Mouse (Mus musculus) T-cell, adult 2 months (primary cell): Measurements from ENCODE around the gene Ccdc88c.

Experiments
- DNase-seq: peaks from one replicate; pipeline ENCODE4 v3.0.0; 2022; ENCODE audit warnings: low spot score

The Ccdc88c gene

GRCm38 (mm10) chr12:100969808-100970207 is 59.0 kb downstream of the Ccdc88c start:
- DNase-seq: no peak

- no peak for DNase-seq
Observed at GRCm38 (mm10) chr12:100967383-100967782, 61.5 kb downstream of the Ccdc88c start.

GRCm38 (mm10) chr12:100966253-100966652 is 62.6 kb downstream of the Ccdc88c start:
- no peak for DNase-seq

GRCm38 (mm10) chr12:100965298-100965697 is 63.6 kb downstream of the Ccdc88c start:
- no peak for DNase-seq

GRCm38 (mm10) chr12:100958621-100959592 is 69.9 kb downstream of the Ccdc88c start:
- no peak for DNase-seq

GRCm38 (mm10) chr12:100958006-100958405 is 70.8 kb downstream of the Ccdc88c start:
- DNase-seq: peak; percentile 81

GRCm38 (mm10) chr12:100957257-100957656 is 71.6 kb downstream of the Ccdc88c start:
- DNase-seq: no peak

- DNase-seq: no peak
Observed at GRCm38 (mm10) chr12:100956825-100957224, 72.0 kb downstream of the Ccdc88c start.

- no peak for DNase-seq
Observed at GRCm38 (mm10) chr12:100956028-100956427, 72.8 kb downstream of the Ccdc88c start.

- no peak for DNase-seq
Observed at GRCm38 (mm10) chr12:100953926-100954325, 74.9 kb downstream of the Ccdc88c start.

- peak; percentile 78 for DNase-seq
Observed at GRCm38 (mm10) chr12:100952193-100952931, 76.5 kb downstream of the Ccdc88c start.

- DNase-seq: no peak
Observed at GRCm38 (mm10) chr12:100949146-100949545, 79.7 kb downstream of the Ccdc88c start.

- no peak for DNase-seq
Observed at GRCm38 (mm10) chr12:100948021-100948420, 80.8 kb downstream of the Ccdc88c start.

- DNase-seq: no peak
Observed at GRCm38 (mm10) chr12:100945948-100946347, 82.9 kb downstream of the Ccdc88c start.

GRCm38 (mm10) chr12:100945501-100945900 is 83.4 kb downstream of the Ccdc88c start:
- DNase-seq: no peak

GRCm38 (mm10) chr12:100944921-100945336 is 83.9 kb downstream of the Ccdc88c start:
- no peak for DNase-seq

- DNase-seq: no peak
Observed at GRCm38 (mm10) chr12:100943146-100943545, 85.7 kb downstream of the Ccdc88c start.

GRCm38 (mm10) chr12:100941361-100941760 is 87.5 kb downstream of the Ccdc88c start:
- no peak for DNase-seq

- DNase-seq: no peak
Observed at GRCm38 (mm10) chr12:100937441-100938360, 91.2 kb downstream of the Ccdc88c start.

GRCm38 (mm10) chr12:100936737-100937136 is 92.1 kb downstream of the Ccdc88c start:
- DNase-seq: no peak

GRCm38 (mm10) chr12:100936116-100936515 is 92.7 kb downstream of the Ccdc88c start:
- peak; percentile 70 for DNase-seq

- DNase-seq: no peak
Observed at GRCm38 (mm10) chr12:100934796-100935195, 94.1 kb downstream of the Ccdc88c start.
